Mouse (Mus musculus) layer of hippocampus, adult 9-10 months (tissue): Measurements from ENCODE around the gene C1ra.
A peak's percentile ranks its signal among the peaks of the same experiment; 100 is the strongest.
"Not testable (repeated sequence)": the region's sequence is repeated elsewhere in the genome, so short reads cannot be mapped to it uniquely, and the experiment has no call there.

Experiments used
- DNase-seq: peaks from one replicate; pipeline ENCODE4 v3.0.0; 2022; ENCODE audit warnings: low spot score

C1ra gene

DNA sequence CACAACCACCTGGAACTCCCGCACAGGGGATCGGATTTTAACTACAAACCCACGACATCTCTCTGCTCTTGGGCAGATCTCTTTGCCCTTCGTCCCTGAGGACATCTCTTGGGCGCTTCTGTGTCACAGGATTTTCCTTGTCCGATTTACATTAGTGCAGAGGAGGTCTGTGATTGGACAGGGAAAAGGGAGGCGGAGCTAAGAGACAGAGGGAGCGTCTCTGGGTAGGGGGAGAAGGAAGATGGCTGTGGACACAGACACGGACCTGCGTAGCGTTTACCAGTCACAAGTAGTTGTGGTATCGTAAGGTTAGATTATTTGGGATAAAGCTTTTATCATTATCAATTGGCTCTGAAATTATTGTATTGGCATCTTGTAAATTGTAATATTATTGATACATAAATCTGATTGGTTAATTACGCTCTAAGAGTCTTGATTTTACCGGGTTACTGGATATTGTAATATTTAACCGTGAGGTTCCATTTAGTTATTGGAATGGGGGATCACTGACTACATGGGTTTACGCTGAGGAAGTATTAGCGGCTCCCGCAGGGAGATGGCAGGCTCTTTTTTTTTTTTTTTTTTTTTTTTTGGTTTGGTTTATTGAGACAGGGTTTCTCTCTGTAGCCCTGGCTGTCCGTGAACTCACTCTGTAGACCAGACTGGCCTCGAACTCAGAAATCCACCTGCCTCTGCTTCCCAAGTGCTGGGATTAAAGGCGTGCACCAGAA, 26.6 kb upstream of the C1ra start:
- no peak for DNase-seq

DNA sequence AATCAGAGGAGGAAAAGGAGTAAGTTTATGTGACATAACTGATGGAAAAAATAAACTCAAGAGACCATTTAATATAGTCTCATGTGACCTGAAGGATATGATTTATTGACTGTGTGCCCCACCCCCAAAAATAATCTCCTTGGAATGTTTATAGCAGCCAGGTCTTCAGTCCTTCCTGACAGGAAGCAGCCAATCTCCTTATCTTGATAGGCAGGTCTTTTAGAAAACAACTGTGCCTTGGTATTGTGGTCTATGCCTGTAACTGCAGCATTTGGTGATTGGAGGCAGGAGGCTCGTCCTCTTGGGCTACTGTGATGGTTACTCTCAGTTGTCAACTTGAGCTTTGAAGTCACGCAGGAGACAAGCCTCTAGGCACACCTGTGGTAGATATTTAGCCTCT, 24.7 kb upstream of the C1ra start:
- no peak for DNase-seq

DNA sequence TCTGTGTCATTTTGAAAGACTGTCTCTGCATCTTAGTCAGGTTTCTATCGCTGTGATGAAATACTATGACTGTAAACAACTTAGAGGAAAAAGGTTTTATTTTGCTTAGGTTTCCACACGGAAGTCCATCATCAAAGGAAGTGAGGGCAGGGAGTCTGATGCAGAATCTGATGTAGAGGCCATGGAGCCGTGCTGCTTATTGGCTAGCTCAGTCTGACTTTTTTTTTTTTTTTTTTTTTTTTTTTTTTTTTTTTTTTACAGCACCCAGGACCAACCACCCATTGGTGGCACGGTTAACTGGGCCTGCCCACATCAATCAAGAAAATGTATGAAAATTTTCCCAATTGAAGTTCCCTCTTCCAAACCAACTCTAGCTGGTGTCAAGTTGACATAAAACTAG, 23.3 kb upstream of the C1ra start:
- DNase-seq: no peak

DNA sequence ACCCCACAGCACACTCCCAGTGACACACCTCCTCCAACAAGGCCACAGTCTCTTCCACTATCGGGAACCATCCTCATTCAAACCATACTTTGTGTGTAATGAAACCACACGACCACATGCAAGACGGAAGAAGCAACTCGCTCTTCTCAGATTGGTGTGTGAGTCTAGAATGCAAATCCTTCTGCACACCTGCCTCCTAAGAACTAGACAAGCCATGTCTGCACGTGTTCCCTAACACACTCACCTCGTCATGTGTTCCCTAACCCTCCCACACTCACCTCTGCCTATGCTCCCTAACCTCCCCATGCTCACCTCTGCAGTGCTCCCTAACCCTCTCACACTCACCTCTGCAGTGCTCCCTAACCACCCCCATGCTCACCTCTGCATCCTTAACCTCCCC, 20.8 kb upstream of the C1ra start:
- DNase-seq: no peak

DNA sequence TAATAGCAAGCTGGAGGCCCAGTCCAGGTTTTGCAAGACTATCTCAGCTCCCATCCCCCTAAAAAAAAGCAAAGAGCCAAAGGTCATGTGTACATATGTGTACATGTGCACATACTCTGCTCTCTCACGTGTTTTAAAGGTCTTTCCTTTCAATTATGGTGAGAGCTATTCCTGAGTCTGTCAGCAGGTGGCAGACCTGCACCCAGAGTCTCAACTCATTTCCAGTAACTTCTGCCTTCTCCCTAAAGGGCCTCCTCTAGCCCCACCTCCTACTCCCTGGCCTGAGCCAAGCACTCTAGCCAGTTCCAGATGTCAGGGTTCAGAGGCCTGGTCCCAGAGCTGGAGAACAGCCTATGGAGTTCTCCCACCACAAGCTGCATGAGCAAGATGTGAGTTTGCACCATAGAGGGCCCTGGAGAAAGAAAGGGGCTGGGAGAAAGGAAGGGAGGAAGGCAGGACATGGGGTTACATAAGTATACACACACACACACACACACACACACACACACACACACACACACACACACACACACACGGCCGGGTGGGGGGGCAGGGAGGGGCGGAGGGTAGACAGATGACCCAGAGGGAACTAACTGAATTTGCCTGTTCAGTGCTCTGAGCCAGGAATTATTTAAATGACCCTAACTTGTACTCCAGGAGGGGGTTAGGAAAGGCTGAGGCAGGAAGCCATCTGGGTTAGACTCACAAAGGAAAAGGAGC, 19.2 kb upstream of the C1ra start, which contains the start of gene C1rl:
C1rl (plus strand) TSS at position 272 of the 720 bp plus-strand sequence.
- DNase-seq: peak; percentile 67

DNA sequence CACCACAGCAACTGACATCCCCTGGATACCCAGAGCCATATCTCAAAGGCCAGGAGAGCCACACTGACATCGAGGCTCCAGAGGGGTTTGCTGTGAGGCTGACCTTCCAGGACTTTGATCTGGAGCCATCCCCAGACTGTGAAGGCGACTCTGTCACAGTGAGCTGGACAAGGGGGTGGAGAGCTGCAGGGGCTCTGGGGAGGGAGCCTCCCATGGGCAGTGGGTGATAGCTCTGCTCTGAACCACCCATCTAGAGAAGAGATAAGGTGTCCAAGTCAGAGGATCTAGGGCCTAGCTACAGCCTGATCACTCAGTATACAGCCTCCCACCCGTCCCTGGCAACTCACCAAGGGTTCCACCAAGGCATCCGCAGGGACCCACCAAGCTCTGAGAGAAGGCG, 18.3 kb upstream of the C1ra start:
- no peak for DNase-seq

DNA sequence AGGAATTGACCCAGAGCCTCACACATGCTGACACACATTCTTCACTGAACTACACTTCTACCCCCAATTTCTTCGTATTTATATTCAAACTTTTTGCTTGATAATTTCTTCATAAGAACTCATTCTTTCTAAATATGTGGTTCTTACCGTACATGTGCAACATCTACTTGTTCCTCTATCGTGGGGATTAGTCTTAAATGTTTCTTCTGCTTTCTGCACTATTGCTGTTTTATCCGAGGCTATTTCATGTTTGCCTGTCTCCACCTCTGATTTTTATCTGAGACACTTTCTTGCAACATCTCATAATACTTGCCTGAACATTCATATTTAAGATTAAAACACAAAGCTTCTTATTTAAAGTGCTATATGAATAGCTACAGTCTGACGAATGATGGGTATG, 16.2 kb upstream of the C1ra start:
- no peak for DNase-seq

DNA sequence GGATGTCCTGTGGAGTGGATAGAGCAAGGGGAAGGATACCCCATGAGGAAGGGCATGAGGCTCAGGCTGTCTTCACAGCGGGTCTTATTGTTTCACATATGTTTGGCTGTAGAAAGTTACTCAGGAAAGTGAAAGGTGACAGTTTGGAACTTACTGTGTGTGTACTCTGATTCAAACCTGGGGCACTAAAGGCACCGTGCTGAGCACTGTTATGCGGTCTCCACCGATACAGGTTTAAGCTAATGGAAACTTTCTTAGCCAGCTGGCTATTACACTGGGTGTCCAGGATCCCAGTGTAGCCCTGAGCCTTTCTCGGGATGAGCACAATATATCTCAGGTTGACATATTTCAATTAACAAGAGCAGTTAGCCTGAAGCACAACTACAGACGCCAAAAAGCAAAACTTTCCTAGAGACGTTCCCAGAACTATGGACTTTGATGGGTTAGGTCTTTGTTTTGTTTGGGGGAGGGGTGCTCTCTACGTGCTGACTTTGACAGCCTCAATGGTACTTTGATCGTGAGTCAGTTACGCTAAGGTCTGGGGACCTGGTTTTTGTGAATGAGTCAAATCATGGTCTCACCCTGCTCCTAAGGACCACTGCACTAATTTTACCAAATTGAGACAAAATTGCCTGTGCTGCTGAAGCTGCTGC, 12.2 kb upstream of the C1ra start:
- DNase-seq: no peak

DNA sequence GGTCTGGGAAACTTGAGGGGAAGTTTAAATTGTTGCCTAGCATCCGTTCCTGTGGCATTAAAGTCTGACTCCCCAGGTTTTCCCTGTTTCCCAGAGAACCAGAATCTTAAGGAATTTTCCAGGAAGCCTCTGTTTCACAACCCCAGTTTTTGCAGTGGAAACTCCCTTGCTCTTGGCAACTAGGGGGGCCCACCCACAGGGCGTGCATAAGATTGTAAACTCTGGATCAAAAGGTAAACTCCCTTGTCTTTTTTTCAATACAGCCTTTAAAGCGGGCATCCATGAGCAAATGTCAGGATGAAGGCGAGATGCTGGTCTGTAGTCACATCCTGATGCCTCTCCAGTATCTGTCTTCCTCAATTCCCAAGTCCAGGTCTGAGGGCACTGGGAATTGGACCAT, 10.7 kb upstream of the C1ra start:
- DNase-seq: no peak

DNA sequence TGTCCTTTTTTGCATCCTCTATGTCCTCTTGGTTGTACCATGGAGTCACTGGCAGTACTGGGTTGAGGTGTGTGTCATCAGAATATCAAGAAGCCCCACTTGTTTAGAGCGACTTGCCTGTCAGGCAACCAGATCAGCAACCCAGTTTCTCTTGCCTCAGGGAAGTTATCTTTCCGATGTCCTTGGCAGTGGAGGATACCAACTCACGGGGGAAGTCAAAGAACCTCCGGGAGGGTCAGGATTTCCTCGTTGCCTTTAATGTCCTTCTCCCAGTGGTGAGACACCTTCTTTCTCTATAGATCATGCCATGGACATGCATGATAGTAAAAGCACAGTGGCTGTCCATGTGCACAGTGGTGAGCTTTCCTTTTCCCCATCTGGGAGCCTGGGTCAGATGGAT, 10.2 kb upstream of the C1ra start:
- DNase-seq: no peak

DNA sequence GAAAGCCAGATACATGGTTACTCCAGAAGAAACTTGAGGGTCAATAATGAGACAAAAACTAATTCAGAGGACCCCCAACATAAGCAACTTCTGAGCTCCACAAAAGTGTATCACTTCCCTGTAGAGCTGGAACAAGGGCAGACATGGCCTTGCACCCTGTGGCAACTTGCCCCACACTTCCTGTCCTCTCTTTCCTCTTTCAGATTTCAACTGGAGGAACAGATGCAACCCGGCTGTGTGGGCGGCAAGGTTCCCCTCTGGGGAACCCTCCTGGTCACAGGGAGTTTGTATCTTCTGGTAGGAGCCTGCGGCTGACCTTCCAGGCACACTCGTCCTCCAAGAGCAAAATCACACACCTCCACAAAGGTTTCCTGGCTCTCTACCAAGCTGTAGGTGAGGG, 7.2 kb upstream of the C1ra start:
- DNase-seq: no peak

DNA sequence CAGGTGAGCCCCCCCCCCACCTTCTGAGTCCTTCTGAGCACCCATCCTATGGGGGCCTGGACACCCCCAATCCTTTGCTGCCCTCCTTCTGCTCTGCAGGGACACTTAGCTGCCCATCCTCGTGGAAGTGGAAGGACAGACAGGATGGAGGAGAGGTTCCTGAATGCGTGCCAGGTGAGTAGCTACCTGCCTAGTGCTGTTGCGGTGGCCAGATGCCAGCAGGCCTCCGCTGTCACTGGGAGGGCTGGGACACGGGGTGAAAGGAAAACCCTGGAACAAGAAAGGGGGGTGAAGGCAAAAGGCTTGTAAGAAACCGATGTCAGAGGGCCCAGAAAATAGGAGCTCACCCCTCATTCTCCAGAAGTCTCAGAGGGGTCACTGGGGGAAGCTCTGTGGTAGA, 5.2 kb upstream of the C1ra start:
- DNase-seq: no peak

DNA sequence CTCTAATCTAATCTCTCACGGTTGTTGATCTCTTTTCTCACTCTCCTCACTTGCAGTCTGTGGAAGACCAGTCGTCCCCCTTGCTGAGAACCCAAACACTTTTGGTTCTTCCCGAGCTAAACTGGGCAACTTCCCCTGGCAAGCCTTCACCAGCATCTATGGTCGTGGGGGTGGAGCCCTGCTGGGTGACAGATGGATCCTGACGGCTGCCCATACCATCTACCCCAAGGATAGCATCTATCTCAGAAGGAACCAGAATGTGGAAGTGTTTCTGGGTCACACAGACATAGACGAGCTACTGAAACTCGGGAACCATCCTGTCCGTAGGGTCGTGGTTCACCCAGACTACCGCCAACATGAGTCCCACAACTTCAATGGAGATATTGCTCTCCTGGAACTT, 3.9 kb upstream of the C1ra start:
- DNase-seq: no peak

DNA sequence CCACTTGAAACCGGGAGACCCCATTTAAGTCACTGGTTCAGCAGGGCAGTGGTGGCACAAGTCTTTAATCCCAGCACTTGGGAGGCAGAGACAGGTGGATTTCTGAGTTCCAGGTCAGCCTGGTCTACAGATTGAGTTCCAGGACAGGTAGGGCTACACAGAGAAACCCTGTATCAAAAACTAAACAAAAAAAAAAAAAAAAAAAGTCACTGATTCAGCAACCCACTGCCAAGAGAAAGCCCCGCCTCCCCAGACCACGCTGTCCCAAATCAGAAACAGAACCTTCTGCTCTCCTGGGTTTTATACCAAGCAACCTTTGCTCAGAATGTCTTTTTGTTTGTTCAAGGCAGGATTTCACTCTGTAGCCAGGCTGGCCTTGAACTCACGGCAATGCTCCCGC, 3.0 kb upstream of the C1ra start:
- DNase-seq: not testable (repeated sequence)

DNA sequence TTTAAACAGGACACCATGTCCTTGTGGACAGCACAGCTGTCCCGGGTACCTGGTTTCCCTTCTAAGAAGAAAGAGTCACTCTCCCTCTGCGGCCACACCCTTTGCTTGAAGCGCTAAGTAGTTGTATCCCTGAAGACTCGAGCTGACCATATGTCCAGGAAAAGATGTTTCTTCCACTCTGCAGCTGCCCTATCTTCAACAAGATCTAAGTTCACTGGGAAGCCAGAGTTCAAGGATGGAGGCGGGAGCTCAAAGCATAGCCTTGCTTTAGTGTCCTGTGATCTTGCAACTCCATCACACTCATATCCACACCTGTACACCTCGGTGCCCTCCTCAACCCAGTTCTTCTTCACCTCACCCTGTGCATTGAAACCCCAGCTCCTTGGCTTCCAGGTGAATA, 269 bp upstream of the C1ra start:
- no peak for DNase-seq

DNA sequence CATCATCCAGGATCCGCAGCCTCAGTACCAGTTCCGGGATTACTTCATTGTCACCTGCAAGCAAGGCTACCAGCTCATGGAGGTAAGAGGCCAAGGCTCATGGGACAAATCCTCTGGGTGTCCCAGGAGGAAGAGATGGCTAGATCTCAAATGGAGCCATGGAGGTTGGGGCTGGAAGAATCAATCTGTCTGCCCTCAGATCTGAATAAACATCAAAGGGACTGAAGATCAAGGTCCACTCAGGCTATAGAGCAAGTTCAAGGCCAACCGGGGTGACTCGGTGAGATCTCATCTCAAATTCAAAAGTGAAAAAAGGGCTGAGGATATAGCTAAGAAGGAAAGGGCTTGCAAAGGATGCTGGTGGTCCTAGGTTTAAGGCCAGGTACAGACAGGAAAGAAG, 5.5 kb downstream of the C1ra start:
- not testable (repeated sequence) for DNase-seq

DNA sequence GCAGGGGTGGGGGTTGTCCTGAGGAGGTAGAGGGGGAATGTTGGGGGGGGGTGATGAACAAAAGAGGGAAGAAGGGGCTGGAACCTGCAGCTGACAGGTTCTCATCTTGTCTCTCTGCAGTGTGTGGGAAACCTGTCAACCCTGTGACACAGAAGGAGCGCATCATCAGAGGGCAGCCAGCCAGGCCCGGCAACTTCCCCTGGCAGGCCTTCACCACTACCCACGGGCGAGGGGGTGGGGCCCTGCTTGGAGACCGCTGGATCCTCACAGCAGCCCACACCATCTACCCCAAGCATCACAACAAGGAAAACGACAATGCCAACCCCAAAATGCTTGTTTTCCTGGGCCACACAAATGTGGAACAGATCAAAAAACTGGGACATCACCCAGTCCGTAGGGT, 9.9 kb downstream of the C1ra start:
- not testable (repeated sequence) for DNase-seq

DNA sequence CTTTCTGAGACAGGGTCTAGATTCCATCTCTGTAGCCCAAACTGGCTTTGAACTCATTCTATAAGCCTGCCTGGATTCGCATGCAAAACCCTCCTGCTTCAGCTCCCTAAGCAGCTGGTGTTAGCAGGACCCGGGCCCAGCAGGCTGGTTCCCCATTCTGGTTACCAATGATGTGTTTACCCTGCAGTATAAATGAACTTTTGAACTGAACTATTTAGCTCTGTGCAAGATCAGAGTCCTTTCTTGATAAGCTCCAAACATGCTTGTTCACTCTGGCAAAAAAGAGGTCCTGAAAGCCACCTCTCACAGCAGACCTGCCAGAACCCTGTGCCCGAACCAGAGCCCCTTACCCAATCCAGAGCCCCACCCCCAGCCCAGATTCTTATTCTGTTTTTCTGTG, 15.7 kb downstream of the C1ra start:
- DNase-seq: no peak

DNA sequence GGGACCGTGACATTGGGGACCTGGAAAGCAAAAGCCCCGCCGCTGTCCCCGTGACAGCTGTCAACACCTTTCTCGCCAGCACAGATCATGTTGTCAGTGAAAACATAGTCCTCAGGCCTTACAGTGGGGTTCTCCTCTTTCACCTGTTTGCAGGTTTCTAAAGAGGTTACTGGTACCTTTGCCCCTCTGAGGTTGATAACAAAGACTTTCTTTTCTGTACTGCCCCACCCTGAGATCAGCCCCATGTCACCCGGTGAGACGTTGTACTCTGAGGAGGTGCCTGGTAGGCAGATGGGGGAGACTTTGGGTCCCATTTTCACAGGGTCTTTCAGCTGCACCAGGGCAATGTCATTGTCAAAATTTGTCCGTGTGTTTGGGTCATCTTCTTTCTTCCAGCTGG, 18.9 kb downstream of the C1ra start:
- no peak for DNase-seq

DNA sequence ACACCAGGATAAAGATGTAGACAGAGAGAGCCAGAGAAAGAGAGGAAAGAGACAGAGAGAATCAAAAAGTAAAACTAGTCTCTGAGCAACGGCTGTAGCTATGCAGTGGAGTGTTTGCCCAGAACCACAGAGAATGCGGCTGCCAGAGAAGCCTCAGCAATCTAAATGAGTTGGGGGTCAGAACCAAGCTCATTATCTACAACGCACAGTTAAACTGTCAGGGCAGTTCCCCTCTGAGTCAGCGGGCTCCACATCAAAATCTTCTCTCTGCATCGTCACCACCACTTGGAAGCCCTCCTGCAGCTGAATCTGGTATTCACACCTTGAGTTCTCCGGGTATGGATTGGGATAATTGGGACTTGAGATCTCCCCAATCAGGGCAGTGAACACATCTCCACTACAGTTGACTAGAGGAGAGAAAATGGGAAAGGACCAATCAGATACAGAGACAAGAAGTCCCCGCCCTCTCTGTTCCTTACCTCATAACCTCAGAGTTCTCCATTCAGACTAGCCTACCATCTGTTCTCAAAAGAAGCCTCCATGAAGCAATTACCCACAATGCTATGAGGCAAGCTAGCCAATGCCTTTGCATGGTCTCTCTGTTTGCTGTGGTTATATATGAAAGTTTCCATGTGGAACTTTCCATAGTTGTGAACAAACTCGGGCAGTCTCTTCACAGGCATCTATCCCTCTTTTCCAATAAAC, 24.1 kb downstream of the C1ra start:
- not testable (repeated sequence) for DNase-seq

DNA sequence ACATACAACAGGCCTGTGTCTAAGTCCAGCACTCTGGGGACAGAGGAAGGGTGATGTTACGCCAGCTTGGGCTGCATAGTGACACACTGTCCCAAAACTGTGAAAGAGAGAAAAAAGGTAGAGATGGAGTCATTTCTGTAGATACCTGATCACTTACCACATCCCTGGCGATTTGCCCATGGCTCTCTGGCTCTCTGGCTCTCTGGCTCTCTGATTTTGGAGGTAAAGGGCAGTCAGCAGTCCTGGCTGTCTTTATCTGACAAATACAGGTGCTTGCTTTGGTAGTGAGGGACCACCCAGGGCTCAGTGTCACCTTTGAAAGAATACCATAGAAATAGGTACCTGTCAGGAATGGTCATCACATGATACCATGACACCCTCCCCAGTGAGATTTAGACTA, 29.0 kb downstream of the C1ra start:
- DNase-seq: not testable (repeated sequence)

DNA sequence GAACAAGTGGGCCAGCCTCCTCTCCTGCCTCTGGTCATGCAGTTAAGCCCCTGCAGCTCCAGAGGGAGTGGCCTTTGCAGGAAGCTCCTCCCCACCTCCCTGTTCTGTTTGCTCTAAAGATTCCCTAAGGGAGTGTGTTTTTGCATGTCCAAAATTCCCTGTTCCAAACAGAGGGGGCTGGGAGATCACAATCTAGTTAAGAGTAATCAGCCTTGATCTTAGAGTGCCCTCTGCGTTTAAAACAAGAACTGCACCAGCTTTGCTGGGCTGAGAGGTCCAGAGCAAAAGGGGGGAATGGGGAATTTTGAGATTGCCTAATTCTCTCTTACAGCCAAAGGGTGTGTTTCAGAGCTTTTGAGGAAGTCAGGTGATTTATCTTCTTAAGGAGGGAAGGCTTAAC, 30.1 kb downstream of the C1ra start, which contains the start of gene C1s1:
C1s1 (minus strand) TSS at position 76 of the 400 bp plus-strand sequence.
- peak; percentile 55 for DNase-seq

DNA sequence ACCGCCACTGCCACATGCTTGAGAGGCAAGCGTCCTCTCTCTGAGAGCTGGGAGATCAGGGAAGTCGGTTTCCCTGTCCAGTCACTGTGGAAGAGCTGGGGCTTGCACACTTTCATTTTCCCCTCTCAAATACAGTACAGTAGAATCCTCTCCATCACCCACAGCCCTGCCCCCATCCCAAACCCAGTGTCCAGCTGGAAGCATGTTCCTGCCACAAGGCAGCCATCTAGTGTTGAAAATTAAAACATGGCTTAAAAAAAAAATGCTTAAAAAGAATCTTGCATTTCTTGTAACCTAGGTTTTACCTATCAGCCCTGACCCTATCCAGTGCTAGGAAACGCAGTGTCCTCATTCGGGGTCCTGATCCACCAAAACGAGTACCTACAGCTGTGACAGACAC, 32.3 kb downstream of the C1ra start:
- DNase-seq: no peak
